In the genomic region with DNA sequence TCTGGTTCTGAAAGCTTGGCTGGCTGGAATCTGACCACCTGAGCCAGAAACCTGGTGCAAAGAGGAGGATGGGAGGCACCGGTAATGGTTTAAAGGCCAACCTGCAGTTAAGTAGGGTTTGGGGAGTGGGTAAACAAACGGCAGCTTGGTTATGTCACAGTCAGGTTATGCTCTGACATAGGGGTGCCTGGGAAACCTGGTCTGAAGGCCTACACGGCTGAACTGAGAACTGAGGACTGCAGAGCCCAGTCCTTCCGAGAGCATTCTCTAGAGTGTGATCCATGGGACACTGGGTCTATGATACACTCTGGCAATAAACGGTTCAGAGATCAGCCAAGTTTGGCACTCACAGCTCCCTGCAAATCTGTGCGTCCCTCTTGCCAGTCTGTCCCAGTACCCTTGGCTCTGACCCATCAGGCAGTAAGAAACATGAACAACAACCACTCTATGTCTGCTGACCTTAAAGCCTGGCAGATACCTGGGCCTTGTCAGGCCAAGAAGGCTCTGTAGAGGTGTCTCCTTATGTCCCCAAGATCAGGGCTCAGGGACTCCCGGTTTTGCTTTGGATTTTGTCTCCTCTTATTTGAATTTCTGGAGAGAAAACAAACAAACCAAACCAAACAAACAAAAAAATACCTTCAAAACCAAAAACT, we compare ENCODE assay signal across 8 mouse cellular contexts.
DNase-seq lines count a peak whose midpoint lies in the region; ATAC-seq lines count a peak whose summit lies in the region.

No protein-coding gene starts in this region.

- ATAC-seq in embryonic facial prominence, embryonic 14.5 days (ENCODE audit: low read depth) = peak; percentile 3; the same call in 1 of the 2 replicates
- ATAC-seq in hindbrain, embryonic 14.5 days (ENCODE audit: low FRiP score) = peak; percentile 13; the same call in 1 of the 2 replicates
- peak; percentile 22; the same call in 1 of the 2 replicates for ATAC-seq in midbrain, embryonic 13.5 days
- ATAC-seq in activated CD4-positive, CD25-positive, alpha-beta regulatory T cell, adult 4 months = no peak

- H3K9ac ChIP-seq in embryonic facial prominence, embryonic 14.5 days (ENCODE audit: low read depth, low read length) = no peak overlapping the region; the same call in 1 of the 2 replicates
- H3K9ac ChIP-seq in hindbrain, embryonic 14.5 days = no peak overlapping the region
- H3K9ac ChIP-seq in midbrain, embryonic 13.5 days (replicated peaks) = no peak overlapping the region

- WGBS in embryonic facial prominence, embryonic 14.5 days = 46% methylated on average over 7 of the region's 7 CpGs
- 62% methylated on average over 7 of the region's 7 CpGs for WGBS in hindbrain, embryonic 14.5 days
- WGBS in midbrain, embryonic 13.5 days = 71% methylated on average over 7 of the region's 7 CpGs

- H3K9me3 ChIP-seq in embryonic facial prominence, embryonic 14.5 days (ENCODE audit: control insufficient read depth, low read length) = no peaks in the 10 kb centered on the region
- H3K9me3 ChIP-seq in hindbrain, embryonic 14.5 days (ENCODE audit: control insufficient read depth, low read length) = no peaks in the 10 kb centered on the region
- H3K9me3 ChIP-seq in midbrain, embryonic 13.5 days = no peaks in the 10 kb centered on the region

- 0 out of 2 replicates have a peak overlapping the region, but pooled peaks have one; percentile 28 for H3K27ac ChIP-seq in embryonic facial prominence, embryonic 14.5 days (replicated peaks; ENCODE audit: low read depth, low read length)
- 0 out of 2 replicates have a peak overlapping the region, but pooled peaks have one; percentile 86 for H3K27ac ChIP-seq in hindbrain, embryonic 14.5 days
- peak overlapping the region; percentile 40 for H3K27ac ChIP-seq in midbrain, embryonic 13.5 days

- no peaks in the 10 kb centered on the region; the same call in 1 of the 2 replicates for H3K27me3 ChIP-seq in embryonic facial prominence, embryonic 14.5 days (replicated peaks; ENCODE audit: control insufficient read depth, insufficient read depth, low read length)
- H3K27me3 ChIP-seq in hindbrain, embryonic 14.5 days (ENCODE audit: control insufficient read depth, insufficient read depth, low read length) = no peaks in the 10 kb centered on the region
- no peaks in the 10 kb centered on the region for H3K27me3 ChIP-seq in midbrain, embryonic 13.5 days

- DNase-seq in kidney, adult 18-20 months = peak; percentile 7
- no peak for DNase-seq in kidney, adult 11 months
- no peak for DNase-seq in embryonic facial prominence, embryonic 14.5 days (ENCODE audit: low spot score)
- no peak for DNase-seq in hindbrain, embryonic 14.5 days (ENCODE audit: low spot score)
- no peak for DNase-seq in right cerebral cortex, postnatal 10 days (ENCODE audit: low spot score in 2 of 2)
- no peak for DNase-seq in adrenal gland, adult 18-20 months (ENCODE audit: low spot score in 2 of 2)

- no peaks in the 10 kb centered on the region for H3K36me3 ChIP-seq in embryonic facial prominence, embryonic 14.5 days (ENCODE audit: control insufficient read depth, insufficient read depth, low read length)
- no peaks in the 10 kb centered on the region for H3K36me3 ChIP-seq in hindbrain, embryonic 14.5 days (replicated peaks; ENCODE audit: control insufficient read depth, insufficient read depth)
- no peaks in the 10 kb centered on the region for H3K36me3 ChIP-seq in midbrain, embryonic 13.5 days

- H3K4me2 ChIP-seq in embryonic facial prominence, embryonic 14.5 days (ENCODE audit: low read depth, low read length) = peak overlapping the region; percentile 69
- peak overlapping the region; percentile 59 for H3K4me2 ChIP-seq in hindbrain, embryonic 14.5 days (replicated peaks)
- H3K4me2 ChIP-seq in midbrain, embryonic 13.5 days (replicated peaks) = peak overlapping the region; percentile 60

- H3K4me3 ChIP-seq in embryonic facial prominence, embryonic 14.5 days (ENCODE audit: low read depth, low read length) = peak overlapping the region; percentile 46
- no peak overlapping the region for H3K4me3 ChIP-seq in hindbrain, embryonic 14.5 days (replicated peaks; ENCODE audit: low read length)
- peak overlapping the region; percentile 45 for H3K4me3 ChIP-seq in midbrain, embryonic 13.5 days (replicated peaks)

- H3K4me1 ChIP-seq in embryonic facial prominence, embryonic 14.5 days (ENCODE audit: control insufficient read depth, insufficient read depth, low read length) = peaks cover 12% of the 10 kb centered on the region; the same call in 1 of the 2 replicates
- H3K4me1 ChIP-seq in hindbrain, embryonic 14.5 days (replicated peaks; ENCODE audit: control insufficient read depth, insufficient read depth, low read length) = peaks cover 12% of the 10 kb centered on the region
- peaks cover 21% of the 10 kb centered on the region for H3K4me1 ChIP-seq in midbrain, embryonic 13.5 days (replicated peaks)

Comparison
In these comparisons a context has a peak if more than half of its experiments do, and no peak if none do; other contexts are left out.
1. H3K27ac ChIP-seq: peak in every context shown above with its lines; median percentile 86 in hindbrain, embryonic 14.5 days; 40 in midbrain, embryonic 13.5 days; 28 in embryonic facial prominence, embryonic 14.5 days.